Mouse (Mus musculus) neural tube, embryonic 11.5 days (tissue): Measurements from ENCODE around the gene Htr1a. TPM values are rescaled to one million over a fixed set of nuclear protein-coding genes. Genes with fewer than 3 reads are reported as not detected.

Experiments used
- ATAC-seq: fragments of 200-750 bp; cut with Nextera tagmentation; 2 replicates; pipeline ENCODE4 v1.8.0; 2017; ENCODE audit warnings: moderate number of reproducible peaks, mild to moderate bottlenecking, moderate TSS enrichment, moderate library complexity; ENCODE audit not compliant: insufficient read depth, low FRiP score, low TSS enrichment
- DNase-seq: peaks from one replicate; pipeline ENCODE4 v3.0.0-alpha.2; 2015; ENCODE audit warnings: low spot score
- H3K27ac ChIP-seq: fragments of 300-500 bp; sonication (generic); 2 replicates; pipeline ENCODE4 v1.5.1; 2014; ENCODE audit warnings: low read depth, mild to moderate bottlenecking, low read length
- H3K27me3 ChIP-seq: fragments of 300-500 bp; sonication (generic); 2 replicates; pipeline ENCODE4 v1.6.1; 2014; ENCODE audit warnings: mild to moderate bottlenecking, low read length, mixed read lengths; ENCODE audit not compliant: control insufficient read depth, insufficient read depth
- H3K36me3 ChIP-seq: fragments of 300-500 bp; sonication (generic); 2 replicates; pipeline ENCODE4 v1.6.1; 2014; ENCODE audit warnings: mild to moderate bottlenecking, low read length, moderate library complexity, mixed read lengths; ENCODE audit not compliant: control insufficient read depth, insufficient read depth
- H3K4me1 ChIP-seq: fragments of 300-500 bp; sonication (generic); 2 replicates; pipeline ENCODE4 v1.6.1; 2014; ENCODE audit warnings: low read length, mixed read lengths; ENCODE audit not compliant: control insufficient read depth, insufficient read depth
- H3K4me2 ChIP-seq: fragments of 300-500 bp; sonication (generic); 2 replicates; pipeline ENCODE4 v1.6.1; 2014; ENCODE audit warnings: low read depth, mild to moderate bottlenecking, moderate library complexity
- H3K4me3 ChIP-seq: fragments of 300-500 bp; sonication (generic); 2 replicates; pipeline ENCODE4 v1.5.1; 2014; ENCODE audit warnings: low read depth, low read length
- H3K9ac ChIP-seq: fragments of 300-500 bp; sonication (generic); 2 replicates; pipeline ENCODE4 v1.6.1; 2014; ENCODE audit warnings: mild to moderate bottlenecking, low read length
- H3K9me3 ChIP-seq: fragments of 300-500 bp; sonication (generic); 2 replicates; pipeline ENCODE4 v1.6.1; 2016; ENCODE audit warnings: low read length; ENCODE audit not compliant: control insufficient read depth
- WGBS: fragments of 180-500 bp; shearing (Covaris S2); extraction: QIAGEN DNeasy Blood & Tissue Kit; methylation state at CpG from one replicate; pipeline ENCODE4 v1.1.7; 2014; 5-methylcytosine and 5-hydroxymethylcytosine counted together
- polyA plus RNA-seq: library from polyadenylated mRNA; unstranded; fragments of >200 nt; fragmentation: Nextera tagmentation; extraction: Ambion mirVana; gene quantifications from 2 replicates; pipeline ENCODE4 v1.2.1, GENCODE M21; 2014

Htr1a gene
- polyA plus RNA-seq, result 0.19 and 0.28 TPM in 2 replicates

DNA sequence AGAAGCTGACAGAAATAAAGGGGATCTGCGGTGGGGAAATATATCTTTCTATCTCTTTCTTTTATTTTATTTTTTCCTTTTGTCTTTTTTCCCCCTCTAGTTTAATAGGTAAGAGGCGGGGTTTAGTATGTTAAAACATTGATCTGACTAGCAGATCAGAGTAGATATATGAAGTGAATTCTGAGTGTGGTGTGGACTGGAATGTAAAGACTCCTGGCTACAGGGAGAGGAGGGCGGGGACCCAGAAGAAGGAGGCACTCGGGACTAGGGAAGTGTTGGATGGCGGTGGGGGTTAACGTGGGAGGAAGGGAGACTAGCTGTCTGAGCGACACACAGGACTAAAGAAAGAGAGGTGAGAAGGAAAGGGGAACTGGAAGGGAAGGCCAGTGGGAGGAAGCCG, at the start of gene Htr1a:
Htr1a (plus strand) TSS at position 301 of the 400 bp plus-strand sequence.
- WGBS, result 4% methylated on average over 8 of the region's 8 CpGs
- no peak for DNase-seq
- Histone ChIP-seq H3K4me3 (peak within 1 kb of the TSS; percentile 14), H3K4me2 (peak within 1 kb of the TSS; percentile 39), H3K4me1 (no peaks in the 10 kb centered on the region), H3K27ac (no peak within 1 kb of the TSS), H3K36me3 (no peaks in the 10 kb centered on the region), H3K27me3 (peaks cover 35% of the 10 kb centered on the region), H3K9ac (no peak within 1 kb of the TSS), H3K9me3 (no peaks in the 10 kb centered on the region)
- no peak for ATAC-seq

DNA sequence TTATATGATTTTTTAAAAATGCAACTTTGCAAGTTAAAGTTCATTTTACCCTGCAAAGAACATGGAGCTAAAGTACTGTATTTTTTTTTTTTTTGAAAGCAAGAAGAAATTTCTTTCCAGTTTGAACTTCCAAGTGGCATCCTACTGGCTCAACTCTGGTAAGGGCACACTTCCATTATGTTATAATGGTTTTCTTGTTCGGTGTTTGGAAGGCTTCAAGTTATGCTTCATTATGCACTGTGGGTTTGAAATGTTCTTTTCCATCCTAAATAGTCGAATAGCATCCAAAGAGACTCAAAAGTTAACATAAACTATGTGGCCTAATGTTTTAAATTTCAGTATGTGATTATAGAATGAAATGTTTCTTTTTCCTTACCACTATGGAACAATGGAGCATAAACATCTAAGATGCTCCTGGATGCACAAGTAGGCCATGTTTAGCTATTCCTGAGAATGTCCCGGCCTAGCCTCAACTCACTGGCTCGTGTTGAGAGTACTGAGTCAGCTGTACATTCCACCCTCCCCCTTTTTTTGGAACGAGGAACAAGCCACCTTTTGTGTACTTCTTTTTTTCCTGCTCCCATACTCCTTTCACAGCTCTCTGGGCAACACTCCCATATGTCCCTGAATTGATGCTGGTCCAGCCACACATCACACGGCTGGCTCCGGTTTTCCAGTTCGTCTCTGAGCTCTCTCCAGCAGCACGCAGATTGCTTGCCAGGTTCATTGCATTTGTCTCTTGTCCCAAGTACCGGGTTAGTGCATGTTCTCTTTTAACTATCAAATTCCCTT, 31.7 kb upstream of the Htr1a start:
- no peak overlapping the region for H3K4me2 ChIP-seq
- H3K27ac ChIP-seq, result no peak overlapping the region
- 84% methylated on average over 10 of the region's 10 CpGs for WGBS
- ATAC-seq, result no peak
- no peaks in the 10 kb centered on the region for H3K27me3 ChIP-seq
- no peak overlapping the region for H3K9ac ChIP-seq
- H3K4me1 ChIP-seq, result no peaks in the 10 kb centered on the region
- no peaks in the 10 kb centered on the region for H3K9me3 ChIP-seq
- no peaks in the 10 kb centered on the region for H3K36me3 ChIP-seq
- H3K4me3 ChIP-seq, result no peak overlapping the region
- DNase-seq, result no peak

DNA sequence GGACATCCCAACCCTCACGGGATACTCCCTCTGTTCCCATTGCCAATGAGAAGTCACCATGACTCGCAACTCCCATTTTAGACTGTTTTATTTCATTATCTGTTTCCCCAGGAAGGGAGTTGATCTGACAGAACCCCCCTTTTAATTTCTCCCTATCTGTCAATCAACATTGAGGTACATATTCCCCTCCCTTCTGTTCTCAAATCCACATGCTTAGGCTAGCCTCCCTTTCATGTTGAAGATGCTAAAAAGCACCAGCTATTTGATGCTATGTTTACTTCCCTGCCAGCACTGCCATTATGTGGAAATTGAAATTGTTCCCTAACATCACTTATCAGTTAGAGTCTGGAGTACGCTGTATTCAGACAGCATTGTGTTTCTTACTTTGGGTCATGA, 31.1 kb upstream of the Htr1a start:
- no peaks in the 10 kb centered on the region for H3K4me1 ChIP-seq
- H3K4me2 ChIP-seq, result no peak overlapping the region
- no peak overlapping the region for H3K4me3 ChIP-seq
- H3K36me3 ChIP-seq, result no peaks in the 10 kb centered on the region
- DNase-seq, result no peak
- ATAC-seq, result no peak
- 92% methylated on average over 3 of the region's 3 CpGs for WGBS
- no peak overlapping the region for H3K9ac ChIP-seq
- H3K9me3 ChIP-seq, result no peaks in the 10 kb centered on the region
- no peak overlapping the region for H3K27ac ChIP-seq
- H3K27me3 ChIP-seq, result no peaks in the 10 kb centered on the region

DNA sequence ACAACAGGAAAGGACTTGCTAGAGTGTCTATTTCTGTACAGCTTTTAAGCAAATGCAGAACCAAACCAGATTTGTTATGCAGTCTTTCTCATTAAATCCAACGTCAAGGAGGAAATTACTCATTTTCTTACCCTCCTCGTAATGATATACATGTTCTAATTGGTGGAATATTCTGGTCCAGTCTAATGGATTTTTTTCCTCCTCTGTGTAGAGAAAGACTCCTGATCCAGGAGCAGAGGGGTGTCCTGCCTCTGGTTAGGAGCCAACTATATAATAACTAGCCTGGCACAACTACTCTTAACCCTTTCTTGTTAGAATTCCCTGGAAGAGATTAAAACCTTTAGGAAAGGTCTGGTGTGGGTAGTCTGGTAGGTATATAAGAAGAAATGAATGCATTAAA, 10.3 kb upstream of the Htr1a start:
- ATAC-seq, result no peak
- no peak overlapping the region for H3K9ac ChIP-seq
- H3K4me1 ChIP-seq, result no peaks in the 10 kb centered on the region
- H3K4me2 ChIP-seq, result no peak overlapping the region
- no peak overlapping the region for H3K4me3 ChIP-seq
- no peak for DNase-seq
- WGBS, result 86% methylated on average over 2 of the region's 2 CpGs
- H3K9me3 ChIP-seq, result no peaks in the 10 kb centered on the region
- H3K27ac ChIP-seq, result no peak overlapping the region
- H3K36me3 ChIP-seq, result no peaks in the 10 kb centered on the region
- no peaks in the 10 kb centered on the region for H3K27me3 ChIP-seq

DNA sequence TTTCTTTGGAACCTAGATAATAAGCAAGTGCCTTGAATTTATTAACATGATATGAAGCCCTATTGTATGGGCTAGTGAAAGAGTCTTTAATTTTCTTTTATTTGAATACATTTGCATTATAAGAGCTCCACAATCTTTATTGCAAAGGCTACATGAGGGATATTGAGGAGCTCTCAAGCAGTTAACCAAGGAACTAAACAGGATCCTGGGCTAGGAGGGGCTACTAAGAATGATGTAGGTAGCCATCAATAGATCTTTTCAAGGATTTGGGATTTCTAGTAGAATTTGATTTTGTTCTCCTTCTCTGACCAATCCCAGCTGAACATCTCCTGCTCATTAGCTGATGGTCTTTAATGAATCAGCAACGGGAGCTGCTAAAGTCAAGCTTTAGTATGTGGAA, 9.8 kb upstream of the Htr1a start:
- Histone ChIP-seq H3K27me3 (no peaks in the 10 kb centered on the region), H3K9me3 (no peaks in the 10 kb centered on the region), H3K27ac (no peak overlapping the region), H3K36me3 (no peaks in the 10 kb centered on the region), H3K4me3 (no peak overlapping the region), H3K9ac (no peak overlapping the region), H3K4me2 (no peak overlapping the region), H3K4me1 (no peaks in the 10 kb centered on the region)
- WGBS, result 94% methylated on average over 1 of the region's 1 CpGs
- ATAC-seq, result no peak
- DNase-seq, result no peak

DNA sequence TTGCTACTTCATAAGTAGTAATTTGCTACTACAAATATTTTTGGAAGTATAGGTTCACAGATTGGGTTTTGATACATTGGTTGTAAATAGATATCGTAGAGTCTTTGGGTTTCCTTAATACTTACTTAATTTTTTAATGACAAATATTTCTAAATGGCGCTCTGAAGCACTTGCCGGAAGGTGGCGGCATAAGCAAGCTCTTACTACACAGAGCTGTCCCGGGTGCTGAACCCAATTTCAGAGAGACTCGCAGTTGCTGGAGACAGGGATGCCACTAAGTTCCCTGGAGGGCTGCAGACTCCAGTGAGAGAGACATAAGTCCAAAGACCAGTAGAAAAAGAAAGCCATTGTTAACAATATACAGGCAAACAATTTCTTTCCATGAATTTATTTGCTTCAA, 863 bp upstream of the Htr1a start:
- H3K4me3 ChIP-seq, result no peak overlapping the region
- H3K27me3 ChIP-seq, result peaks cover 35% of the 10 kb centered on the region
- no peaks in the 10 kb centered on the region for H3K4me1 ChIP-seq
- WGBS, result 3% methylated on average over 6 of the region's 6 CpGs
- H3K36me3 ChIP-seq, result no peaks in the 10 kb centered on the region
- no peak overlapping the region for H3K9ac ChIP-seq
- no peaks in the 10 kb centered on the region for H3K9me3 ChIP-seq
- DNase-seq (peak; percentile 62), ATAC-seq (no peak)
- no peak overlapping the region for H3K27ac ChIP-seq
- no peak overlapping the region for H3K4me2 ChIP-seq

DNA sequence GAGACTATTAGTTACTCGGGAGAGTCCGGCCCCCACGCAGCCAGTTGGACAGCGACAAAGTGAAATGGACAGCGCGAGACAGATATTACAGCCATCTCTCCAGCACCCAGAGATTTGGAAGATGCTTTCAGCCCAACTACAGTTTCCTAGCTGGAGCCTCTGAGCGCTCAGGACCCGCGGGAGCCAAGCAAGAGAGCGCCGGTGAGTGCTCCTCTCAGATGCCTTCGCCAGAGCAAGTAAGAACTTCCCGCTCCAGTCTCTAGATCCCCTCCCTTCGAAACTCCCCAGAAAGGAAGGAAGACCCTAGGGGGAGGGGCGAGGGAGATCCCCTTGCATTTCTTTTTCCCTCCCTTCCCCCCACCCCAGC, 415 bp downstream of the Htr1a start:
- H3K4me1 ChIP-seq, result no peaks in the 10 kb centered on the region
- under 1% methylated on average over 15 of the region's 15 CpGs for WGBS
- ATAC-seq (no peak), DNase-seq (no peak)
- no peaks in the 10 kb centered on the region for H3K36me3 ChIP-seq
- H3K27me3 ChIP-seq, result peaks cover 35% of the 10 kb centered on the region
- peak overlapping the region; percentile 39 for H3K4me2 ChIP-seq
- H3K9me3 ChIP-seq, result no peaks in the 10 kb centered on the region
- H3K27ac ChIP-seq, result no peak overlapping the region
- H3K4me3 ChIP-seq, result peak overlapping the region; percentile 14; the same call in 1 of the 2 replicates
- H3K9ac ChIP-seq, result no peak overlapping the region

DNA sequence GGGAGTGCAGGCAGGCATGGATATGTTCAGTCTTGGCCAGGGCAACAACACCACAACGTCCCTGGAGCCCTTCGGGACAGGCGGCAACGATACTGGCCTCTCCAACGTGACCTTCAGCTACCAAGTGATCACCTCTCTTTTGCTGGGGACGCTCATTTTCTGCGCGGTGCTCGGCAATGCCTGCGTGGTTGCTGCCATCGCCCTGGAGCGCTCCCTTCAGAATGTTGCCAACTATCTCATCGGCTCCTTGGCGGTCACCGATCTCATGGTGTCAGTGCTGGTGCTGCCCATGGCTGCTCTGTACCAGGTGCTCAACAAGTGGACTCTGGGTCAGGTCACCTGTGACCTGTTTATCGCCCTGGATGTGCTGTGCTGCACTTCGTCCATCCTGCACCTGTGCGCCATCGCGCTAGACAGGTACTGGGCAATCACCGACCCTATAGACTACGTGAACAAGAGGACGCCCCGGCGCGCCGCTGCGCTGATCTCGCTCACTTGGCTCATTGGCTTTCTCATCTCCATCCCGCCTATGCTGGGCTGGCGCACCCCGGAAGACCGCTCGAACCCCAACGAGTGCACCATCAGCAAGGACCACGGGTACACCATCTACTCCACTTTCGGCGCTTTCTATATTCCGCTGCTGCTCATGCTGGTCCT, 927 bp downstream of the Htr1a start:
- Histone ChIP-seq H3K9ac (no peak overlapping the region), H3K4me3 (peak overlapping the region; percentile 14), H3K9me3 (no peaks in the 10 kb centered on the region)

DNA sequence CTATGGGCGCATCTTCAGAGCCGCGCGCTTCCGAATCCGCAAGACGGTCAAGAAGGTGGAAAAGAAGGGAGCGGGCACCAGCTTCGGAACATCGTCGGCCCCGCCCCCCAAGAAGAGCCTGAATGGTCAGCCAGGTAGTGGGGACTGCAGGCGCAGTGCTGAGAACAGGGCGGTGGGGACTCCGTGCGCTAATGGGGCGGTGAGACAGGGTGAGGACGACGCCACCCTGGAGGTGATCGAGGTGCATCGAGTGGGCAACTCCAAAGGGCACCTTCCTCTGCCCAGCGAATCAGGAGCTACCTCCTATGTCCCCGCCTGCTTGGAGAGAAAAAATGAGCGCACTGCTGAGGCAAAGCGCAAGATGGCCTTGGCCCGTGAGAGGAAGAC, 1.4 kb downstream of the Htr1a start:
- WGBS, result under 1% methylated on average over 26 of the region's 26 CpGs
- H3K4me2 ChIP-seq, result peak overlapping the region; percentile 39
- H3K36me3 ChIP-seq, result no peaks in the 10 kb centered on the region
- H3K4me3 ChIP-seq, result peak overlapping the region; percentile 14
- H3K27me3 ChIP-seq, result peaks cover 35% of the 10 kb centered on the region
- H3K27ac ChIP-seq, result no peak overlapping the region
- ATAC-seq (no peak), DNase-seq (no peak)
- H3K9ac ChIP-seq, result no peak overlapping the region
- H3K4me1 ChIP-seq, result no peaks in the 10 kb centered on the region
- no peaks in the 10 kb centered on the region for H3K9me3 ChIP-seq

More for the DNA sequence above, 927 bp downstream of the Htr1a start:
- Histone ChIP-seq H3K36me3 (no peaks in the 10 kb centered on the region), H3K4me2 (peak overlapping the region; percentile 39), H3K27me3 (peaks cover 35% of the 10 kb centered on the region), H3K4me1 (no peaks in the 10 kb centered on the region), H3K27ac (no peak overlapping the region)
- DNase-seq (peak; percentile 14), ATAC-seq (peak; percentile 32; the same call in 1 of the 2 replicates)
- WGBS, result under 1% methylated on average over 39 of the region's 39 CpGs
